Mouse (Mus musculus): Measurements from ENCODE around the gene Defb9. TPM values are rescaled to one million over a fixed set of nuclear protein-coding genes. Genes with fewer than 3 reads are reported as not detected.
"Not testable (repeated sequence)": the region's sequence is repeated elsewhere in the genome, so short reads cannot be mapped to it uniquely, and the experiment has no call there.

The Defb9 gene
- not detected for total RNA-seq (2021)

DNA sequence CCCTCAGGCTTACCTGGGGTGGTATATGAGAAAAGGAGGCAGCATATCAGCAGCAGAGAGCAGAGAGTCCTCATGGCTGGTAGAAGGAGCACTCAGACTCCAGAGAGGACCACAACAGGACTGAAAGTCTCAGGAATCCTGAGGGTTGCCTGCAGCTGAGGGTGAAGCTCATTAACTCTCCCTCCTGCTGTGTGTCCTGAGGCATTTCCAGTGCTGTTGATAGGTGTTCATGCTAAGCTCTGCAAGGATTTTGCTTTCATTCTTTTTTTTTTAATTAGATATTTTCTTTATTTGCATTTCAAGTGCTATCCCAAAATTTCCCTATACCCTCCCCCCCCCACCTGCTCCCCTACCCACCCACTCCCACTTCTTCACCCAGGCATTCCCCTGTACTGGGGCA, at the start of gene Defb9:
TSS of gene Defb9 (minus strand) at position 101 of the 400 bp plus-strand sequence.
- not testable (repeated sequence) for DNase-seq

GRCm38 (mm10) chr8:21932610-21933009, 47.4 kb upstream of the Defb9 start, which contains the start of gene Defb15:
Gene Defb15, minus strand, starts transcription at chr8:21932710.
- no peak for DNase-seq

- not testable (repeated sequence) for DNase-seq
Measured at GRCm38 (mm10) chr8:21930754-21931153, 45.5 kb upstream of the Defb9 start.

GRCm38 (mm10) chr8:21915625-21916024, 30.4 kb upstream of the Defb9 start:
- DNase-seq: no peak

DNA sequence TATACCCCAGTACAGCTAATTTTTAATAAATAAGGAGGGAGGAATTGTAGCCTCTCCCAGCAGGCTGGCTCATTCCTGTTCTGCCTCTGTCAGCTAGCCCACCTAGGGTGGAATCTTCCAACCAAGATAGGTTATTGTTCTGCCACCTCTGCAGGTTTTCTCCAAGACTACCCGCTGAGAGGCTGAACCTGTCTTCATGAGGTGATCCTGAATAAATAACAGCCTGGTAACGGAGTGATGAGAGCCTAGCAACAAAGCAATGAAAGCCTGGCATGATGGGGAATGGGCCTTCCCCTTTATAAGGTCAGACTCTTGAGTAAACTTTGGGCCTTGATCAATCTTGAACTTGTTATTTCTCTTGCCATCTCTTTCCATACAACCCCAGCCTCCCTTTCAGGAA, 27.3 kb upstream of the Defb9 start:
- no peak for DNase-seq

DNA sequence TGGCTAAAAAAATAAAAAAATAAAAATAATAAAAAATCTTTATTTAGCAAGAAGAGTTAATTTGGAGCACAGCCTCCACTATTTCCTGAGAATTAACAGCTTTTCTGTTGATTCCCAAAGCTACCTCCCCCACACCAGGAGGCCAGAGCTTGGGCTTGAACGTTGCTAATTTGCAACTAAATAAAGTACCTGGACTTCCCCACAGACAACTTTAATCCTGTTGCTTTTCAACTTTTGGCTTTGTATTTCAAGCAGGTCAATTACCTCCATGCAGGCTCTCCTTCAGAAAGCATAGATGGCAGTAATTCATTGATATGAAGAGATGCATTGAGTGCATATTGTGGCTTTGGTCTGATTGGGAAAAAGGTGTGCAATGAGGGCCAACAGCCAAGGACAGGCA, 26.7 kb upstream of the Defb9 start:
- no peak for DNase-seq

DNA sequence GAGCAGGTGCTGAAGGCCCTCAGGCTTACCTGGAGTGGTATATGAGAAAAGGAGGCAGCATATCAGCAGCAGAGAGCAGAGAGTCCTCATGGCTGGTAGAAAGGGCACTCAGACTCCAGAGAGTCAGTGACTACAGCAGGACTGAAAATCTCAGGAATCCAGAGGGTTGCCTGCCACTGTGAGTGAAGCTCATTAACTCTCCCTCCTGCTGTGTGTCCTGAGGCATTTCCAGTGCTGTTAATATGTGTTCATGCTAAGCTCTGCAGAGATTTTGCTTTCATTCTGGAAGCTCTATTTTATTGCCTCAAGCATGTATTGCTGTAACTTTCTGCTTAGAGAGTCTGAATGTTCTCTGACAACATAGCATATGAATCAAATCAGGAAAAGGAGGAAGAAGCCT, 21.1 kb upstream of the Defb9 start, which contains the start of gene Defb11:
TSS of gene Defb11 (minus strand) at position 123 of the 400 bp plus-strand sequence.
- DNase-seq: not testable (repeated sequence)

- DNase-seq: not testable (repeated sequence)
Measured at GRCm38 (mm10) chr8:21858586-21858985, 26.6 kb downstream of the Defb9 start, which contains the start of gene Defb10. Gene Defb10, plus strand, starts transcription at chr8:21858901.

Other genes with a start within 250 kb of the Defb9 start
- not detected for gene Defa17, start 229.6 kb downstream of the Defb9 start, total RNA-seq (2021)
- not detected for gene Defa34, start 219.6 kb downstream of the Defb9 start, total RNA-seq (2021)
- gene AY761184, start 181.8 kb downstream of the Defb9 start, total RNA-seq (2021): not detected
- gene Defa24, start 150.9 kb downstream of the Defb9 start, total RNA-seq (2021): not detected
- gene Defb50, start 61.9 kb downstream of the Defb9 start, total RNA-seq (2021): not detected
- gene Defb2, start 45.5 kb downstream of the Defb9 start, total RNA-seq (2021): not detected
- not detected for gene Defb10, start 26.5 kb downstream of the Defb9 start, total RNA-seq (2021)
- not detected for gene Defb11, start 21.0 kb upstream of the Defb9 start, total RNA-seq (2021)
- gene Defb15, start 47.3 kb upstream of the Defb9 start, total RNA-seq (2021): not detected
- gene Defb35, start 52.9 kb upstream of the Defb9 start, total RNA-seq (2021): not detected
- gene Defb13, start 61.3 kb upstream of the Defb9 start, total RNA-seq (2021): not detected
- gene Fam90a1a, start 73.3 kb upstream of the Defb9 start, total RNA-seq (2021): not detected
- not detected for gene Ccdc70, start 84.4 kb upstream of the Defb9 start, total RNA-seq (2021)
- under 1 TPM; 0.38 to 0.55 TPM for gene Atp7b, start 174.9 kb upstream of the Defb9 start, total RNA-seq (2021)
- gene Alg11, start 175.3 kb upstream of the Defb9 start, total RNA-seq (2021): 10 to 100 TPM; 11.4 to 14.5 TPM
- not detected for gene Nek5, start 239.6 kb upstream of the Defb9 start, total RNA-seq (2021)

Data from heart, postnatal 4 days (tissue).